Mouse (Mus musculus) E14TG2a.4 (cell line): ENCODE measurements around the gene Camsap1.

Experiments
- H3K27me3 ChIP-seq: 2 replicates; pipeline ENCODE4 v1.6.1; 2014; ENCODE audit warnings: low read length, control low read depth; ENCODE audit not compliant: insufficient read depth
- H3K36me3 ChIP-seq: 2 replicates; pipeline ENCODE4 v1.6.1; 2014; ENCODE audit warnings: low read length, control low read depth; ENCODE audit not compliant: insufficient read depth
- H3K4me1 ChIP-seq: replicated peaks from 2 replicates; pipeline ENCODE4 v1.6.1; 2014; ENCODE audit warnings: low read depth, low read length, control low read depth
- H3K4me3 ChIP-seq: replicated peaks from 2 replicates; pipeline ENCODE4 v1.5.1; 2014; ENCODE audit warnings: mild to moderate bottlenecking, low read length
- H3K9me3 ChIP-seq: 2 replicates; pipeline ENCODE4 v1.6.1; 2014; ENCODE audit warnings: low read length, control low read depth
- CTCF ChIP-seq: conservative IDR thresholded peaks from 2 replicates; pipeline ENCODE4 v1.5.1; 2014; ENCODE audit warnings: low read length
- NANOG ChIP-seq: IDR thresholded peaks from 2 replicates; pipeline ENCODE4 v1.6.1; 2014; ENCODE audit warnings: borderline replicate concordance, low read length, mixed read lengths
- POU5F1 ChIP-seq: IDR thresholded peaks from 2 replicates; pipeline ENCODE4 v1.6.1; 2014; ENCODE audit warnings: low read length, borderline replicate concordance

Camsap1 gene

GRCm38 (mm10) chr2:25987817-25988216, 4.7 kb upstream of the Camsap1 start:
- Histone ChIP-seq H3K27me3 (peaks cover 4% of the 10 kb centered on the region; the same call in 1 of the 2 replicates), H3K36me3 (no peaks in the 10 kb centered on the region), H3K4me3 (no peak overlapping the region), H3K9me3 (no peaks in the 10 kb centered on the region), H3K4me1 (peaks cover 19% of the 10 kb centered on the region)
- TF ChIP-seq NANOG, result no peak
- no peak for TF ChIP-seq POU5F1
- no peak for TF ChIP-seq CTCF

GRCm38 (mm10) chr2:25986601-25987000, 3.5 kb upstream of the Camsap1 start:
- Histone ChIP-seq H3K27me3 (peaks cover 4% of the 10 kb centered on the region; the same call in 1 of the 2 replicates), H3K4me1 (peaks cover 12% of the 10 kb centered on the region), H3K9me3 (no peaks in the 10 kb centered on the region), H3K4me3 (no peak overlapping the region), H3K36me3 (no peaks in the 10 kb centered on the region)
- TF ChIP-seq CTCF (no peak), POU5F1 (no peak), NANOG (no peak)

GRCm38 (mm10) chr2:25982426-25983091, 523 bp downstream of the Camsap1 start:
- peak overlapping the region; percentile 90 for H3K4me3 ChIP-seq
- peaks cover 49% of the 10 kb centered on the region for H3K4me1 ChIP-seq
- TF ChIP-seq NANOG (no peak), POU5F1 (no peak)
- peaks cover 28% of the 10 kb centered on the region for H3K36me3 ChIP-seq
- no peaks in the 10 kb centered on the region for H3K9me3 ChIP-seq
- H3K27me3 ChIP-seq, result peaks cover 4% of the 10 kb centered on the region; the same call in 1 of the 2 replicates

- peaks cover 51% of the 10 kb centered on the region for H3K4me1 ChIP-seq
- H3K27me3 ChIP-seq, result peaks cover 4% of the 10 kb centered on the region; the same call in 1 of the 2 replicates
- peak overlapping the region; percentile 90 for H3K4me3 ChIP-seq
- no peak for TF ChIP-seq NANOG
- TF ChIP-seq POU5F1, result no peak
- no peak for TF ChIP-seq CTCF
- H3K36me3 ChIP-seq, result peaks cover 28% of the 10 kb centered on the region
- no peaks in the 10 kb centered on the region for H3K9me3 ChIP-seq
Observed at GRCm38 (mm10) chr2:25982052-25982425, 1.0 kb downstream of the Camsap1 start.

- H3K9me3 ChIP-seq, result no peaks in the 10 kb centered on the region
- peaks cover 74% of the 10 kb centered on the region for H3K4me1 ChIP-seq
- peaks cover 29% of the 10 kb centered on the region for H3K36me3 ChIP-seq
- H3K27me3 ChIP-seq, result no peaks in the 10 kb centered on the region
- no peak overlapping the region for H3K4me3 ChIP-seq
- TF ChIP-seq CTCF (no peak), POU5F1 (no peak), NANOG (no peak)
Observed at GRCm38 (mm10) chr2:25978997-25979396, 4.1 kb downstream of the Camsap1 start.

GRCm38 (mm10) chr2:25977587-25978239, 5.4 kb downstream of the Camsap1 start:
- no peaks in the 10 kb centered on the region for H3K9me3 ChIP-seq
- peaks cover 83% of the 10 kb centered on the region for H3K4me1 ChIP-seq
- peaks cover 41% of the 10 kb centered on the region for H3K36me3 ChIP-seq
- no peaks in the 10 kb centered on the region for H3K27me3 ChIP-seq
- TF ChIP-seq NANOG, result no peak
- no peak for TF ChIP-seq CTCF
- no peak overlapping the region for H3K4me3 ChIP-seq

GRCm38 (mm10) chr2:25975141-25975770, 7.8 kb downstream of the Camsap1 start:
- no peak for TF ChIP-seq NANOG
- TF ChIP-seq POU5F1, result no peak
- no peak for TF ChIP-seq CTCF
- Histone ChIP-seq H3K4me1 (peaks cover 68% of the 10 kb centered on the region), H3K4me3 (no peak overlapping the region), H3K36me3 (peaks cover 54% of the 10 kb centered on the region), H3K9me3 (no peaks in the 10 kb centered on the region), H3K27me3 (no peaks in the 10 kb centered on the region)

GRCm38 (mm10) chr2:25970426-25970825, 12.7 kb downstream of the Camsap1 start:
- H3K27me3 ChIP-seq, result no peaks in the 10 kb centered on the region

GRCm38 (mm10) chr2:25969319-25969718, 13.8 kb downstream of the Camsap1 start:
- peaks cover 44% of the 10 kb centered on the region for H3K4me1 ChIP-seq
- no peaks in the 10 kb centered on the region for H3K9me3 ChIP-seq
- no peak overlapping the region for H3K4me3 ChIP-seq
- no peaks in the 10 kb centered on the region for H3K27me3 ChIP-seq
- H3K36me3 ChIP-seq, result peaks cover 82% of the 10 kb centered on the region
- TF ChIP-seq POU5F1 (no peak), CTCF (no peak), NANOG (no peak)

More at GRCm38 (mm10) chr2:25970426-25970825, 12.7 kb downstream of the Camsap1 start:
- Histone ChIP-seq H3K9me3 (no peaks in the 10 kb centered on the region), H3K36me3 (peaks cover 71% of the 10 kb centered on the region), H3K4me1 (peaks cover 55% of the 10 kb centered on the region), H3K4me3 (no peak overlapping the region)
- TF ChIP-seq CTCF (no peak), NANOG (no peak), POU5F1 (no peak)
